Mouse (Mus musculus): ENCODE measurements around the gene Gpr3.

Gpr3 gene

DNA sequence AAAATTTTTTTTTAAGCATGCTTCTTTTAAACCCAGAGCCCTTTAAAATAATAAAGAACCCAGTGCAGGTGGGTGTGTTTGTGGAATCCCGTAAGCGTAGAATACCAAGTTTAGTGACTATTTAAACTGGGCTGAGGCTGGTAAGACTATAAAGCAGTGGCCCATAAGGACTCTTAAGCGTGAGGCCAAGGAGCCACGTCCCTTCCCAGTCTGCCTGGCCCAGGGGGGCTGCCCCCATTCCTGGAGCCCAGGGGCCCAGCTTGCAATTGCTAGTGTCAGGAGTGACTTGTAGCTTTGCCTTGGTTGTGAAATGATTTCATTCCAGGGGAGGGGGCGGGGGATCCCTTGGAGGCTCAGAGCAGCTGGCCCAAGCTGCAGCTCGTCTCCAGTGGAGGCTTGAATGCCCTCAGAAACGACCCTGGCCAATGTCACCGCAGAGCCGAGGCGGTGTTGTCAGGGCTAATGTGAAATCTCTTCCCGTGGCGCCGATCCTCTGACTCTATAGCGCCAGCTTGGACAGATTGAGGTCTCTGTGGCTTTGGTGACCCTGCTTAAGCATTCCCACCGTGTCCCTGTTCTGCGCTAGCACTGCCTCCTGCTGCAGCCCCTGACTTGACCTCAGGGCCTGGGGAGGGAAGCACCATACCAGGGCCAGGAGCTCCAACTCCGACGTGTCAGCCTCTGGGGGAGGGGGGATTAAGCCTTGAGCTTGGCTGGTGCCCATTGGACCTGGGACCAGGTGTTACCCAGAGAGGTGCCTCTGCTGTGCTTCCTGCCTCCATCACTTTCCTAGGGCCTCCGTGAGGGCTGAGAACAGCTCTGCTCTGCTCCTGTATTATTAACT, 13.8 kb downstream of the Gpr3 start:
- in situ Hi-C loops (cut with MboI, MseI), result no loop called here

DNA sequence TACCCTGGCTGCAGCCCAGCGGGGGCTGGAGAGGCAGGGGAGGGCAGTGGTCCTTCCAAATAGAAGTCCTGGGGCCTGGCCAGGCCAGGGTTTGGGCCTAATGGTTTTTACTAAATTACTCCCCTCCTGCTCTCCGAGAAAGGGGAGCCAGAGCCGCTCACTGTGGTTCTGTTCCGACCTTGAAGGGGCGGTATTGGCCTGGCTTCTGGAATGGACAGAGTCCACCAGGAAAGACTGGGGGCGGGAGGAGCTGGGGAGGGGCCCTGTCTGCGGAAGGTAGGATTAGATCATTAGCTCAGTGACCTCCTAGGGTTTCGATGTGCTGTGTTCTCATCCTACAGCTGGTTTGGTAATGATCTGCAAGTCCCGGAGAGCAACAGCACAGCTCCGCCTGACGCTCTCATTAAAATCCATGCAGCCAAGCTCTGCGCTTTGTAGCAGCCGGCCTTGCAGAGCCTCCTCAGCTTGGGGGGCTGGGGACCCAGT, 14.5 kb downstream of the Gpr3 start:
- in situ Hi-C loops (cut with MboI, MseI), result no loop called here

DNA sequence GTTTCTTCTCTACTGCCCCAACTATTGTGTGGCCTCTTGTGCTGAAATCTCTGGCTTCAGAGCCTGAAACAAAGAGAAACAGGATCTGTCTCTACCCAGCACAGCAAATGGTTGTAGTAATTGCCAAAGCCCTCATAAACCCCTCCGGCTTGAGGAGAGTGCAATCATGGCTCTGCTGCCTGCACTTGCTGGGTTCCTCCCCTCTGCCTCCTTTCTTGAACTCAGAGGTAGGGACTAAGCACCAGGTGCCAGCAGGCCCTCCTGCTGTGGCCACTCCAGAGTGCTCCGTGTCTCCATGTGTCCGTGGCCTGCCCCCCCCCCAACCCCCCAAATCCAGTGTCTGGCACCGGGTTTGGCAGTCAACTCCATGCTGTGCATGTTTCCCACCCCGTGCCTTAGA, 15.0 kb downstream of the Gpr3 start:
- in situ Hi-C loops (cut with MboI, MseI), result no loop called here

DNA sequence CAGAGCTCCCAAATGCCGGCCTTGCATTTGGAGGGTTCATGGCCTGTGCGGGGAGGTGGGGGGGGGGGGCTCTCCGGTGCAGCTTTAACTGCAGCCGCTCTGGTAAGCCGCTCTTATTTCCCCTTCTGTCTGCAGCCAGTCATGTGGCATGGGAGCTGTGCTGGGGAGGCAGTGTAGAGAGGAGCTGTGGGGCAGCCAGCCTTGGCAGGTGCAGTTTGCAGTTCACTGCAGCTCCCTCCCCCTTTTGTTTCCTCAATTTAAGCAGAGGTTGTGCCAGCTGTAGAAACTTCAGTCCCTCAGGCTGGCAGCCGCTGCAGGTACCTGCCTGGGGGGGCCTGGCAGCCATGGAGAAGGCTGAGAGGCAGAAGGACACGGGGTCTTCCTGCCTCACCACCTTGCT, 15.5 kb downstream of the Gpr3 start:
- in situ Hi-C loops (cut with MboI, MseI), result no loop called here

DNA sequence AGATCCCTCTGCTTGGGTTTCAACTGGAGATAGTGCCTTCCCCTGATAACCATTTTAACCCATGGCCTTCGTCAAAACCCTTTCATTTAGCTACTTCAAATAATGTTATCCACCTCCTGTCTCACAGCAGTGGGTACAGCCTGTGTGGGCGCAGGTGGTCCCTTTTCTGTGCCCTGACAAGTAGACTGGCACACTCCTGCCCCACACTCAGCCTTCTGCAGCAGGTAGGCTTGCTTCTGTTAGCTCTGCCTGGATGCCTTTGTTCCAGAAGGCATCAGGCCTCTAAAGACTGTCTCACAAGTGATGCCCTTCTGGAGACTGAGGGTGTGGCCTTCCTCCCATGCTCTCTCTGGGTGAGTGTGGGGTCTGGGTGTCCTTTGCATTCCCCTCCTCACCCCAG, 16.2 kb downstream of the Gpr3 start:
- in situ Hi-C loops (cut with MboI, MseI), result no loop called here

DNA sequence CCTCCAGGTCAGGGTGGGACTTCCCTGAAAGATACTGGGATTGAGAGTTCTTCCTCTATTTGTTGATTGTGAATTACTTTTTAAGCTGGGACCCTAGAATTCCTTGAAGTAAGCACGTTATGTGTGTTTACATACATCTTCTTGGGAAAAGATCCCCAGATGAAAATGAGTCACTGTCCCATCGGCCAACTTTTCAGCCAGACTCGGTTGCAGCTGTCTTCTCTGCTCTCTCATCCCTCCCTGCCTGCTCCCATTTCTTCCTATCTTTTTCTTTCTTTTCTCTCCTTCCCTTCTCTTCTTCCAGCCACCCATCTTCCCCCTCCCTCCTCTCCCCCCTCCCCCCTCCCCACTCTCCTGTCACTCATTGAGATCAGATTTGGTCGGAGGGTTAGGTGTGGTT, 17.3 kb downstream of the Gpr3 start:
- in situ Hi-C loops (cut with MboI, MseI), result no loop called here

DNA sequence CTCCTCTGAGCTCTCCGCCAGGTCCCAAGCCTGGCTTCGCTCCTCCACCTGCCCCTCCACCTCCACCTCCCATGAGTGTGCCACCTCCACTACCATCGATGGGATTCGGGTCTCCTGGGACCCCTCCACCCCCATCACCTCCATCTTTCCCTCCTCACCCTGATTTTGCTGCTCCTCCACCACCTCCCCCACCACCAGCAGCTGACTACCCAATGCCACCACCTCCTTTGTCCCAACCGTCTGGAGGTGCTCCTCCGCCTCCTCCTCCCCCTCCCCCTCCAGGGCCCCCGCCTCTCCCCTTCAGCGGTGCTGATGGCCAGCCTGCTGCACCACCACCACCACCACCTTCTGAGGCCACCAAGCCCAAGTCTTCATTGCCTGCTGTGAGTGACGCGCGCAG, 17.9 kb downstream of the Gpr3 start:
- in situ Hi-C loops (cut with MboI, MseI), result no loop called here

DNA sequence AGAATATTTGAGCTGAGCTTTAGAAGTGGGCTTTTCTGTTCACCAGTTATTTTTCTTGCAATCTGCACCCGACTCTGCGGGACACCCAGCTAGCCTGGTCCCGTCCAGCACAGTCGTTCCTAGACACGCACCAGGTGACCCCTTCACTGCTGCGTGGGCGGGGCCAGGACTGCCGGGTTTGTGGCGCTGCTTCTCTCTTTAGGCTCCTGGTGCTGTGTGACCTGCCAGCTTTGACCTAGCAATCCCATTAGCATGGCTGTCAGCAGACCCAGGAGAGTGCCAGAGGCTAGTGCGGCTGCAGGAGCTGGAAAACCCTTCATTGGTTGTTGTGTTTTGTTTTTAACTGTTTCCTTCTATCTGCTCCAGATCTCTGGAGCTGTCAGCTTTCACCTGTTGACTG, 22.9 kb downstream of the Gpr3 start:
- in situ Hi-C loops (cut with MboI, MseI), result loop anchor here in 1 of 2 experiments (5.0 kb wide), 1 partner anchor 177 kb away; the partner anchor contains the start of gene Ahdc1

DNA sequence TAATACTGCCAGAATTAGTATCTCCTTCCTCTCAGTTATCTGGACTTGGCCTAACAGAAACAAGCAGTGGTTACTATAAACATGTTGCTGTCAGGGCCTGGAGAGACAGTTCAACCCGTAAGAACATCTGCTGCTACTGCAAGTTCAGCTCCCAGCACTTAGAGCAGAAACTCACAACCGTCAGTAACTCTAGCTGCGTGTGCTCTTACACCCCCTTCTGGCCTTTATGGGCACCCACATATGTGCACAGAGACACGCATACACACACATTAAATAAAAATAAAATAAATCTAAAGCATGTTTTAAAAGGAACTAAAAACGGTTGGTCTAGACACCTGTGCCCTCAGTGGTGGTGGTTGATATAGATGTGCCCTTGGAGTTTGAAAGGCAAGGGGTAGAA, 25.5 kb downstream of the Gpr3 start:
- in situ Hi-C loops (cut with MboI, MseI), result loop anchor here in 1 of 2 experiments (5.0 kb wide), 1 partner anchor 175 kb away; the partner anchor contains the start of gene Ahdc1

DNA sequence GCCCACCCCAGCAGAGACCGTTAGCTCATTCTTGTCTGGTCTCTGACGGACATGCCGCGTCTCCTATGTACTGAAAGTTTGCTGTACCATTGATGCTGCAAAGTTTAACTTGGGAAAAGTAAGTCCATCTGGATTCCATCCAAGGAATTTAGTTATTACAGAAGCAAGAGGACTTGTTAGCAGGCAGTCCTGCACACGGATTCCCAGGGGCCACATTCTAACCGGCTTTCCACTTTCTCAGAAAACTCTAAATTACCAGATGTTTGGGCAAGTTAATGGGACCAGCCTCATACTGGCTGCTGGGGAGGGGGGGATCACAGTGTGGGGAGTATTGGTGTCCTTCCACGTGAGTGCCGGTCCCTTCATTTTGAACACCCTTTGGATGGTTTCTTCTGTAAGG, 26.4 kb downstream of the Gpr3 start:
- in situ Hi-C loops (cut with MboI, MseI), result loop anchor here in 1 of 2 experiments (5.0 kb wide), 1 partner anchor 174 kb away; the partner anchor contains the start of gene Ahdc1

DNA sequence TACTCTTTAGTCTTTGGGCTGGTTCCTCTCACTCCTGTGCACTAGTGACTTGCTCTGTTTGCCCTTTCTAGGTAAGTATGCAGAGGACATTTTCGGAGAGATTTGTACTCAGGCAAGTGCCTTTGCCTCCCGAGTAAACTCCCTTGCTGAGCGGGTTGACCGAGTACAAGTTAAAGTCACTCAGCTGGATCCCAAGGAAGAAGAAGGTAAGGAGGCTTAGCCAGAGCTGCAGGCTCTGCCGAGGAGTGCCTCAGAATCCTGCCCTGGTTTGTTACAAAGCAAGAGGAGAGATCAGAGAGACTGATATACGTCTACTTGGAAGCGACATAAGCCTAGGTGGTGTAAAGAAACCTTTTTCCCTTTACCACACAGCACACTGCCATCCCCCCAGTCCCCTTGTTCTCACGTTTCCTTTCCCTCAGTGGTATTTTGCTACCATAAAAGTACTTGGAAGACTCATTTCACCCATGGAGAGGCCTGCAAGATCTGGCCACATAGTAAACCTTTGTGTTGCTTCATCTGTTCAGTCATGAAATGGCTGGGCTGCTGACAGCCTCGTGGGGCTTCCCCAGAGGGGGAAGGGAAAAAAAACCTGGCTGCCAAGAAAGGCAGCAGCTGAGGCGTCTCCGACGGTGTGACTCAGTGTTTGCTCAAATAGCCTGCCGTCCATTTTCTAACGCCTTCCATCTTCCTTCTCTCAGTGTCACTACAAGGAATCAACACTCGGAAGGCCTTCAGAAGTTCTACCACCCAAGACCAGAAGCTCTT, 27.3 kb downstream of the Gpr3 start:
- in situ Hi-C loops (cut with MboI, MseI), result loop anchor here in 1 of 2 experiments (5.0 kb wide), 1 partner anchor 173 kb away; the partner anchor contains the start of gene Ahdc1

DNA sequence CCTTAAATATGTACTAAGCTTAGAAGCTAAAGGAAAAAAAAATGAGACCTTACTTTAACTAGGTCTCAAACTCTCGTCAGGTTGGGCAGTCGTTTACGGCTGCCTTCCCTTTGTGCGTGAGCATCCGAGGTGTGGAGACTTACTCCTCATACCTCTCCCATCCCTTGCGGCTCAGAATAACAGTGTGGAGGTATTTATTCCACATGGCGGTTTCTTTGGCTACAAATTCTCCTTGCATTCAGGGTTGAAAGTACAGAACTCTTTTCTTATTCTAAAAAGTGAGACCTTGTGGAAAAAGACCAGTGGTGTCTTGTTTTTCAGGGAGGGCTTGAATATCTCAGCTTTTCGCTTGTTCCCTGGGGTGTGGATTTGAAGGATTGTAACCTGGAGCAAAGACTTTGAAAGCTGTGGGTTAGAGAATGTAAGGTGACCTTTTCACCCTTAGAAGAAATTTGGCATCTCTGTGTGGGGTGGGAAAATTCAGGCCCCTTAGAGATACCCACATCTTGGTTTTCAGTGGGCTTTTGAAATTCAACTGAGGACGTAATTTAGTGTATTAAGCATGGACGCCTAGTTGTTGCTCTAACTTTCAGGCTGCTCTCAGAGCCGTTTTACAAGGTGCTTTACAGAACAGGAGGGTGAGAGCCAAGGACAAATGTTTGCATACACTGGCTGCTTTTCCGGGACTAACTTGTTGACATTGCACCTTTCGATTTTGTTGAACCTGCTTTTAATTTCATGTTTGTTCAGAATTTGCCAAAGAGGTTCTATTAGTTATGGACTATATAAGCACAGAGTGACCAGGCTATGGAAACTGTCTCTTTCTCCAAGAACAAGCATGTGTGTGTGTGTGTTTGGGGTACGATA, 28.1 kb downstream of the Gpr3 start:
- in situ Hi-C loops (cut with MboI, MseI), result no loop called here

DNA sequence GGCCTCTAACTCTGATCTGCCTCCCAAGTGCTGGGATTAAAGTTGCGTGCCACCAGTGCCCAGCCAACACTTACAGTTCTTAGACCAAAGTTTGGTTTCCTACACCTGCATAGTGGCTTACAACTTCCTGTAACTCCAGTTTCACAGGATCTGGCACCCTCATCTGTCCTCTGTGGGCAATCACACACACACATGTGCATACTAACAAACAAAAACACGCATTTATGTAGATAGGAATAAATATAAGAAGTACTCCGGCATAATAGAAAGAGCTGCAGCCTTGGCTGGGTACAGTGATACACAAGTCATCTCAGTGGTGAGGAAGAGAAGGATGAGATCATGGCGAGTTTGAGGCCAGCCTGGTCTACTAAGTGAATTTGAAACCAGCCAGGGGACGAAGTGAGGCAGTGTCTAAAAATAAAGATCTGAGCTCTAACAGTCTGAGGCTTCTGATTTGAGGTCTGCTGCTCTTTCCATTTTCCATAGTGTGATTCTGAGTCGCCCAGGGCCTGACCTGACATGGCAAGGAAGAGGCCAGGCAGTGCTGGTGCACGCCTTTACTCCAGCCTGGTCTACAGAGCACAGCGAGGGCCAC, 29.8 kb downstream of the Gpr3 start:
- in situ Hi-C loops (cut with MboI, MseI), result no loop called here

DNA sequence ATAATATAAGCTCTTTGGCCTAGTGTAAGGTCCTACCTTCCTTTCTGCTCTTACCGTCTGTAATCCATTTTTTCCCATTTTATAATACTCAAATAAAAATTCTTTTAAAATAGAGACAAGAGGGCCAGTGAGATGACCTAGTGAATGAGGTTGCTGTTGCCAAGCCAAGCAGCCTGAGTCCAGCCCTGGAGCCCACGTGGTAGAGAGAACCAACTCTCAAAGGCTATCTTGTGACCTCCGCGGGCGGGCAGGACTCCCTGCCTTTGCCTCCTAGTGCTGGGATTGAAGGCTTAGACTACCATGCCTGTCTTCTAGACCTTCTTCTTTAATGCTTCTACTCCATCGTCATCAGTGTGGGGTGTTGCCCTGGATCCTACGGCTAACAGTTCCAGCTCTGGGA, 33.1 kb downstream of the Gpr3 start:
- in situ Hi-C loops (cut with MboI, MseI), result no loop called here

DNA sequence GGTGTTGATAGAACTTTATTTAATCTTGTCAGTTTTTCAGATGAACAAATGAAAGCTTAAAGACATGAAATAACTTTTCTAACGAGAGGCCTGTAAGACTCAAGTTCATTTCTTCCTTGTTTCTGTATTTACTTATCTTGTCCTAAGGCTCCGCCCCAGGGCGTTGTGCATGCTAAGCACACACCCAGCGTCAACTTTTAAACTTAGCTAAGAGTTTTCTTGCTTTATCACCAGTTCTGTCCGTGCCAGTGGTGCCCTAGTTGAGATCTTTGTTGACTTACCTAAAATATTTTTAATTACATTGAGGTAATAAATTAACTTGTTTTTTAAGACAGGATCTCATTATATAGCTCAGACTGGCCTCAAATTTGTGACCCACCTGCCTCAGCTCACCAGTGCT, 34.0 kb downstream of the Gpr3 start:
- in situ Hi-C loops (cut with MboI, MseI), result no loop called here

DNA sequence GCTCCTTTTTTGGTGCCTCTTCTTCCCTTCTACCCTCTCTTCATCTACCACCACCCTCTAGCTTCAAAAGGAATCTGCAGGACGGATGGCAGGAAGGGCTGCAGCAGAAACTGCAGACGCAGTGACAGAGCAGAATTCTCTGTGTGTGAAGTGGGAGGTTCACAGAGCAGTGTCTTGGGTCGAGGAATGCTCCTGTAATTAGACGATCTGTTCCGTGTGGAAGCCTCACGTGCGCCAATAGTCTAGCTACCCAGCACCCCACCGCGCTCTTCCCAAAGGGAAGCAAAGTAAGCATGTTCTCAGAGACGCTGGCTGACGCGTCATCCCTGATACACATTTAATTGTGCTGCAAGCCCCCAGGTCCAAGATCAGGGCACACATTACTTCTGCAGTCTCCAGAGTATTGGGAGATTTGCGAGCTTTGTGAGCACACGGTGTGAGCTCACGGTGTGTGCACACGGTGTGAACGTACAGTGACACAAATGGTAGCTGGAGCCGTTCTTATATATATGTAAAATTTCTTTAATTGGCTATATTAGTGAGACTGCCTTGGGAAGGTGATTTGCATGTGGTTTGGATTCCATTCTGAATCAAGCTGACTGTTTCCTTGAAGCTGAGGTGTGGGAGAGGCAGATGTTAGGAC, 35.5 kb downstream of the Gpr3 start:
- in situ Hi-C loops (cut with MboI, MseI), result no loop called here

DNA sequence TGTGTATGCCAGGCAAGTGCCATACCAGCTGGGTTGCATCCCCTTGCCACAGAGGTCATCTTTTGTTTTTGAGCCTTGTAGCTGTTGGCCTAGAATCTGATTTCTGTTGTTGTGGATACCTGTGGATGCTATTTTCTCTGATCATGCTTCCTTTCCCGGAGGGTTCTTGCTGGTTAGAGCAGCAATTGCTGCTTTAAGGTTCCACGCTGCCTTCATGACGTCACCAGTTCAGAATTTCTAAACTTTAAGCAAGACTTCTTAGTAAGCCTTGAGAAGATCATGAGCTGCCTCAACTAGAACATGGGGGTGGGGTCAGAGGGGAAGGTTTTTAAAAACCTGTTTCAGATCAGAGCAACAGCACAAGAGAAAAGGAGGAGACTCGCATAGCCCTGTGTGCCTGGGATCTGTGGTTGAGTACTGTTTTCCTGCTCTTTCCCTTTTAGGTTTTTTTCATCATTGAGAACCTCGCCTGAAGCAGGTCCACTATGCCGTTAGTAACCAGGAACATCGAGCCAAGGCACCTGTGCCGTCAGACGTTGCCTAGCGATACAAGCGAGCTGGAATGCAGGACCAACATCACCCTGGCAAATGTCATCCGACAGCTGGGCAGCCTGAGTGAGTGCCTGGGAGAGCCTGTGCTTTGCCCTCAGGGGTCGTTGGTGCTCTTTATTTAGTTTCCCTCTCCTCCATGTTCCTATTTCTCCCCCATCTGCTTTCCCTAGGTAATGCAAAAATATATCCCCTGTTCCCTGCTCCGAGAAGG, 36.2 kb downstream of the Gpr3 start:
- in situ Hi-C loops (cut with MboI, MseI), result no loop called here

DNA sequence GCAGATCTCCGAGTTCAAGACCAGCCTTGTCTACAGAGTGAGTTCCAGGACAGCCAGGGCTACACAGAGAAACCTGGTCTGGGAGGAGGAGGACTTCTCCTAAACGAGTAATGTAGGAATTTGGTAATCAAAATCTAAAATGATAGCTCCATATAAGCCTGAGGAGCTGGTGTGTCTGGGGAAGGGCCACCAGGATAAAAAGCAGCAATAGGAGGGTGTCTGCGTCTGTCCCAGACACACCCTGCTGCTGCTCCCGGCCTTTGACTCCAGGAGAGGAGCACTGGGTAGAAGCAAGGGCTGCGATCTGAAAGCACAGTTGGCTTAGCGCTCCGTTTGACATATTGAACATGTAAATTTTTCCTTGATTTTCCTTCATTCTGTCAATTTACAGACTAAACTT, 37.1 kb downstream of the Gpr3 start:
- in situ Hi-C loops (cut with MboI, MseI), result no loop called here

DNA sequence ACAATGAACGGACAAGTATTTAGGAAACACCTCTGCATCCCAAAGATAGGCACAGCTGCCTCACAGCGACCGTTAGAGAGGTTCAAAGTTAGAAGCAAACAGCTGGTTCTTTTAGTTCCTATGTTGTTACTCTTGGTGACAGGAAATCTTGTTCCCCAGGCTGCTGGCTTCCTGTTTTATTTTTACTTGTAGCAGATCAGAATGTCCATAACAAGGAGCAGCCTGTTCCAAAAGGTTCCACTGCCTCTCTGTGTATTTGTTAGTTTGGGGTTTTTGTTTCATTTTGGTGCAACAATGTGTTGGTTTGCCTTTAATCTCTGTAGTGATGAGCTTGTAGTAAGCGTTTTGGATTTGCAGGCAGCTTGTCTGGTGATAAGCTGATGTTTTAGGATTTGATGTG, 38.0 kb downstream of the Gpr3 start:
- in situ Hi-C loops (cut with MboI, MseI), result loop anchor here in 1 of 2 experiments (5.0 kb wide), 1 partner anchor 47 kb away; no protein-coding TSS in a partner anchor

DNA sequence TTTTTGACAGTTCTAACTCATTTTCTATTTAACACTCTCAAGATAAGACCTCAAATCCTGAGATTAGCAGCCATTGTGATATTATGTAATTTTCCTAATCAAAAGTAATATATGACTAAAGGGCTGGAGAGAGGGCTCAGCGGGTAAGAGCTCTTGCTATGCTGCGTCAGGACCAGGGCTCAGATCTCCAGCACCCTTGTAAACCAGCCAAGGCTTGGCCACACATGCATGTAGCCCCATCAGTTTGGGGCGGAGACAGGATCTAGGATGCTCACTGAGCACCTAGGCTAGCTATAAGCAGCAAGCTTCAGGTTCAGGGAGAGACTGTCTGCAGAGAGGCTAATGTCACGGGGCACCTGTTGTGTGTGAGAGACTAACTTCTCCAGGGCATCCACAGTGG, 39.9 kb downstream of the Gpr3 start:
- in situ Hi-C loops (cut with MboI, MseI), result loop anchor here in 1 of 2 experiments (5.0 kb wide), 1 partner anchor 45 kb away; no protein-coding TSS in a partner anchor

All from T-helper 17 cell (primary cell).